9 mouse cellular contexts compared by ENCODE assay signal in the genomic region with DNA sequence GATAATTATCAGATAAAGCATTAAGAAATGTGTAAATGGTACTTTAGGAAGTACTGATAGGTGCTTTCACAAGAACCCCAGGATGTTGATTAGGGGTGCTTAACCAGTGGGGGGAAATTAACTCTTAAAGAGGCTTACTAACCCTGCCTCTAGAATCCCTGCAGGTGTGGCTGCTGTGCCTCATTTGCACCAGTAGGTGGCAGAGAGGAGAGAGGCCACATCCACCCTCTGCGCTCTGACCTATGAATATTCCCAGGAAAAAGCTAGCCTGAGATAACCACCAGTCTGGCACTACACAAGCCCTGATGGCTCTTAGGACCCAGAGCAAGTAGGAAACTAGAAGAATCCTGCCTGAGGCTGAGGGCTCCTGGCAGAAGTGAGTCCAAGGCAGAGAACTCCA. TPM values are rescaled to one million over a fixed set of nuclear protein-coding genes. Genes with fewer than 3 reads are reported as not detected.
DNase-seq lines count a peak whose midpoint lies in the region; ATAC-seq and TF ChIP-seq lines count a peak whose summit lies in the region.
"Had no signal": no experiment of that assay in that cellular context is flagged by ENCODE, and none has a peak within 500 bp of the region (broad histone marks: within the 10 kb centered on the region; RNA-seq: fewer than 3 reads in every experiment).

No protein-coding gene starts in this region.

- CTCF ChIA-PET in Patski (lab: Charles Lee), result interaction anchor here (0.9 to 2.6 kb wide), 12 partner anchors 8 to 230 kb away, joined by 3 to 12 read pairs (median 4); no protein-coding TSS in a partner anchor

- POLR2A ChIA-PET in Patski (lab: Charles Lee), result interaction anchor here (0.5 kb wide), 1 partner anchor 709 kb away, joined by 3 read pairs; no protein-coding TSS in a partner anchor

- H3K9ac ChIP-seq in kidney, embryonic 14.5 days (ENCODE audit: low read depth, low read length), result no peak overlapping the region
- H3K9ac ChIP-seq in lung, embryonic 16.5 days (ENCODE audit: low read length), result no peak overlapping the region
- no peak overlapping the region for H3K9ac ChIP-seq in forebrain, embryonic 16.5 days (replicated peaks; ENCODE audit: low read depth, low read length)
- H3K9ac ChIP-seq: embryonic facial prominence, embryonic 13.5 days had no signal

- no peak overlapping the region for H3K4me2 ChIP-seq in kidney, embryonic 14.5 days (replicated peaks; ENCODE audit: low read depth, low read length)
- no peak overlapping the region for H3K4me2 ChIP-seq in lung, embryonic 16.5 days (ENCODE audit: low read depth, low read length)
- H3K4me2 ChIP-seq in forebrain, embryonic 16.5 days (ENCODE audit: low read length), result no peak overlapping the region
- H3K4me2 ChIP-seq: embryonic facial prominence, embryonic 13.5 days had no signal

- no peak overlapping the region for H3K27ac ChIP-seq in kidney, adult 2 months (ENCODE audit: insufficient read depth, low read depth, low read length)
- H3K27ac ChIP-seq in kidney, embryonic 14.5 days (ENCODE audit: low read depth, low read length), result no peak overlapping the region
- H3K27ac ChIP-seq in lung, embryonic 16.5 days (ENCODE audit: low read length), result no peak overlapping the region
- H3K27ac ChIP-seq in forebrain, embryonic 16.5 days (ENCODE audit: low read length), result no peak overlapping the region
- H3K27ac ChIP-seq: embryonic facial prominence, embryonic 13.5 days had no signal

- no peaks in the 10 kb centered on the region for H3K4me1 ChIP-seq in kidney, adult 2 months (ENCODE audit: control insufficient read depth, insufficient read depth, low read length)
- no peaks in the 10 kb centered on the region for H3K4me1 ChIP-seq in kidney, embryonic 14.5 days (ENCODE audit: control insufficient read depth, insufficient read depth, low read length)
- H3K4me1 ChIP-seq in lung, embryonic 16.5 days (replicated peaks; ENCODE audit: control insufficient read depth, insufficient read depth, low read length), result no peaks in the 10 kb centered on the region
- no peaks in the 10 kb centered on the region for H3K4me1 ChIP-seq in forebrain, embryonic 16.5 days (replicated peaks; ENCODE audit: control insufficient read depth, insufficient read depth, low read length)

- H3K9me3 ChIP-seq in kidney, embryonic 14.5 days (ENCODE audit: control insufficient read depth, low read length), result no peaks in the 10 kb centered on the region
- H3K9me3 ChIP-seq in lung, embryonic 16.5 days (ENCODE audit: control insufficient read depth, low read length), result no peaks in the 10 kb centered on the region
- no peaks in the 10 kb centered on the region for H3K9me3 ChIP-seq in forebrain, embryonic 16.5 days (ENCODE audit: control insufficient read depth, low read length)
- H3K9me3 ChIP-seq: embryonic facial prominence, embryonic 13.5 days had no signal

- ATAC-seq in kidney, embryonic 14.5 days (ENCODE audit: low FRiP score, low TSS enrichment), result no peak
- no peak for ATAC-seq in Patski
- ATAC-seq in lung, embryonic 16.5 days (ENCODE audit: low read depth), result peak; percentile 30; the same call in 1 of the 2 replicates
- ATAC-seq in forebrain, embryonic 16.5 days, result no peak

- TF ChIP-seq POLR2A in kidney, adult 2 months (IDR thresholded peaks at IDR 0.05; ENCODE audit: low read depth, low read length), result no peak

- peak; percentile 30 for DNase-seq in kidney, adult 2 months
- DNase-seq in Patski (ENCODE audit: low read depth, low spot score), result no peak
- peak; percentile 59 for DNase-seq in embryo, embryonic 10.5 days (ENCODE audit: low spot score)
- DNase-seq in right cerebral cortex, postnatal 14 days, result no peak
- no peak for DNase-seq in T-cell, adult 2 months (ENCODE audit: low spot score)

- WGBS in kidney, adult 2 months, result 39% methylated on average over 1 of the region's 1 CpGs
- WGBS in kidney, embryonic 14.5 days, result 48% methylated on average over 1 of the region's 1 CpGs
- WGBS in lung, embryonic 16.5 days, result 41% methylated on average over 1 of the region's 1 CpGs
- WGBS in forebrain, embryonic 16.5 days, result 29% methylated on average over 1 of the region's 1 CpGs

- peak; percentile 82 for TF ChIP-seq CTCF in kidney, adult 2 months (conservative IDR thresholded peaks at IDR 0.05; ENCODE audit: insufficient read depth, insufficient read length, low read depth, low read length)
- TF ChIP-seq CTCF in Patski (IDR thresholded peaks at IDR 0.05), result peak; percentile 73

- H3K4me3 ChIP-seq in kidney, adult 2 months (ENCODE audit: insufficient read depth, low read depth, low read length), result no peak overlapping the region
- H3K4me3 ChIP-seq in kidney, embryonic 14.5 days (ENCODE audit: low read length), result no peak overlapping the region
- no peak overlapping the region for H3K4me3 ChIP-seq in lung, embryonic 16.5 days (ENCODE audit: low read length)
- no peak overlapping the region for H3K4me3 ChIP-seq in forebrain, embryonic 16.5 days (replicated peaks; ENCODE audit: low read length)
- H3K4me3 ChIP-seq: embryonic facial prominence, embryonic 13.5 days had no signal

- no peaks in the 10 kb centered on the region for H3K27me3 ChIP-seq in kidney, adult 2 months (replicated peaks; ENCODE audit: control insufficient read depth, insufficient read depth, low read length)
- H3K27me3 ChIP-seq in kidney, embryonic 14.5 days (ENCODE audit: control insufficient read depth, insufficient read depth, low read length), result no peaks in the 10 kb centered on the region
- no peaks in the 10 kb centered on the region for H3K27me3 ChIP-seq in Patski
- no peaks in the 10 kb centered on the region for H3K27me3 ChIP-seq in lung, embryonic 16.5 days (ENCODE audit: control insufficient read depth, insufficient read depth, low read depth, low read length)
- no peaks in the 10 kb centered on the region for H3K27me3 ChIP-seq in forebrain, embryonic 16.5 days (replicated peaks; ENCODE audit: control insufficient read depth, insufficient read depth, low read length)
- H3K27me3 ChIP-seq: embryonic facial prominence, embryonic 13.5 days had no signal

- in situ Hi-C loops in Patski (cut with MboI; ENCODE audit: low pct_unique_long_range_greater_than_20kb), result loop anchor here (5.0 kb wide), 1 partner anchor 99 kb away; no protein-coding TSS in a partner anchor

- H3K36me3 ChIP-seq in kidney, adult 2 months (ENCODE audit: control insufficient read depth, insufficient read depth, low read length), result no peaks in the 10 kb centered on the region
- H3K36me3 ChIP-seq in kidney, embryonic 14.5 days (ENCODE audit: control insufficient read depth, insufficient read depth, low read length), result no peaks in the 10 kb centered on the region
- H3K36me3 ChIP-seq in lung, embryonic 16.5 days (ENCODE audit: control insufficient read depth, insufficient read depth, low read length), result no peaks in the 10 kb centered on the region
- H3K36me3 ChIP-seq in forebrain, embryonic 16.5 days (ENCODE audit: control insufficient read depth, insufficient read depth), result no peaks in the 10 kb centered on the region
- H3K36me3 ChIP-seq: embryonic facial prominence, embryonic 13.5 days had no signal

RNA-seq across cellular contexts. Expression of gene Gprc5d, which starts 30.4 kb away (rescaled TPM):
- polyA plus RNA-seq in kidney, adult 2 months (2012; rRNA removed), result 0.09 and 0.19 TPM in 2 replicates
- not detected in 2 replicates for polyA plus RNA-seq in kidney, embryonic 14.5 days (2014; fragmentation: Nextera tagmentation; extraction: Ambion mirVana)
- polyA plus RNA-seq in Patski (2021), result not detected
- not detected in 2 replicates for polyA plus RNA-seq in lung, embryonic 16.5 days (2015; fragmentation: Nextera tagmentation; extraction: Ambion mirVana)
- polyA plus RNA-seq in forebrain, embryonic 16.5 days (2015; fragmentation: Nextera tagmentation; extraction: Ambion mirVana), result not detected in 2 replicates
- polyA plus RNA-seq: embryonic facial prominence, embryonic 13.5 days had no signal

RNA-seq across cellular contexts. Expression of gene Fam234b, which starts 49.3 kb away (rescaled TPM):
- polyA plus RNA-seq in kidney, adult 2 months (2012; rRNA removed), result 14.2 and 15.6 TPM in 2 replicates
- 29.8 and 34.2 TPM in 2 replicates for polyA plus RNA-seq in kidney, embryonic 14.5 days (2014; fragmentation: Nextera tagmentation; extraction: Ambion mirVana)
- polyA plus RNA-seq in Patski (2021), result 16.8 TPM
- polyA plus RNA-seq in lung, embryonic 16.5 days (2015; fragmentation: Nextera tagmentation; extraction: Ambion mirVana), result 22.8 and 26.0 TPM in 2 replicates
- polyA plus RNA-seq in forebrain, embryonic 16.5 days (2015; fragmentation: Nextera tagmentation; extraction: Ambion mirVana), result 93.7 and 103 TPM in 2 replicates

RNA-seq across cellular contexts. Expression of gene Hebp1, which starts 49.3 kb away (rescaled TPM):
- polyA plus RNA-seq in kidney, adult 2 months (2012; rRNA removed), result 71.1 and 82.9 TPM in 2 replicates
- polyA plus RNA-seq in kidney, embryonic 14.5 days (2014; fragmentation: Nextera tagmentation; extraction: Ambion mirVana), result 9.2 and 36.9 TPM in 2 replicates
- polyA plus RNA-seq in Patski (2021), result 5.2 TPM
- 11.4 and 18.4 TPM in 2 replicates for polyA plus RNA-seq in lung, embryonic 16.5 days (2015; fragmentation: Nextera tagmentation; extraction: Ambion mirVana)
- polyA plus RNA-seq in forebrain, embryonic 16.5 days (2015; fragmentation: Nextera tagmentation; extraction: Ambion mirVana), result 2.7 and 4.8 TPM in 2 replicates

Comparison
In these comparisons a context has a peak if more than half of its experiments do, and no peak if none do; other contexts are left out.
1. DNase-seq: peak in kidney, adult 2 months (single experiment) and embryo, embryonic 10.5 days (single experiment); none in Patski (single experiment), right cerebral cortex, postnatal 14 days (single experiment) and T-cell, adult 2 months (single experiment).